Mouse (Mus musculus) MEL (cell line): ENCODE measurements around the gene Pabpc1l.

ENCODE experiments used
- CTCF ChIP-seq, 3 experiments: IDR thresholded peaks in 2 of 3; conservative IDR thresholded peaks in 1 of 3; 2 replicates each; pipeline ENCODE4 v1.5.1; 2011 to 2012; ENCODE audit warnings: low read length in 3 of 3, low read depth in 2 of 3, mild to moderate bottlenecking in 2 of 3, improper control_type of control experiment in 1 of 3, inconsistent platforms in 1 of 3, mixed read lengths in 1 of 3, moderate library complexity in 1 of 3; ENCODE audit not compliant: control insufficient read depth in 1 of 3, insufficient read depth in 1 of 3, poor library complexity in 1 of 3, severe bottlenecking in 1 of 3
- MYC ChIP-seq: IDR thresholded peaks from 2 replicates; pipeline ENCODE4 v1.6.1; 2011; ENCODE audit warnings: low read depth, mild to moderate bottlenecking, low read length, improper control_type of control experiment, moderate library complexity
- POLR2A ChIP-seq, 2 experiments: IDR thresholded peaks; 2 replicates each; pipeline ENCODE4 v1.6.1; 2011 to 2012; ENCODE audit warnings: low read length in 2 of 2, mild to moderate bottlenecking in 2 of 2, control low read depth in 1 of 2, improper control_type of control experiment in 1 of 2, low read depth in 1 of 2, moderate library complexity in 1 of 2; ENCODE audit not compliant: control insufficient read depth in 1 of 2, insufficient read depth in 1 of 2, poor library complexity in 1 of 2
- SIN3A ChIP-seq: IDR thresholded peaks from 2 replicates; pipeline ENCODE4 v1.6.1; 2012; ENCODE audit warnings: low read length, improper control_type of control experiment, inconsistent platforms
- ZC3H11A ChIP-seq: IDR thresholded peaks from 2 replicates; pipeline ENCODE4 v1.6.1; 2012; ENCODE audit warnings: low read depth, mild to moderate bottlenecking, inconsistent platforms, low read length, improper control_type of control experiment

DNA sequence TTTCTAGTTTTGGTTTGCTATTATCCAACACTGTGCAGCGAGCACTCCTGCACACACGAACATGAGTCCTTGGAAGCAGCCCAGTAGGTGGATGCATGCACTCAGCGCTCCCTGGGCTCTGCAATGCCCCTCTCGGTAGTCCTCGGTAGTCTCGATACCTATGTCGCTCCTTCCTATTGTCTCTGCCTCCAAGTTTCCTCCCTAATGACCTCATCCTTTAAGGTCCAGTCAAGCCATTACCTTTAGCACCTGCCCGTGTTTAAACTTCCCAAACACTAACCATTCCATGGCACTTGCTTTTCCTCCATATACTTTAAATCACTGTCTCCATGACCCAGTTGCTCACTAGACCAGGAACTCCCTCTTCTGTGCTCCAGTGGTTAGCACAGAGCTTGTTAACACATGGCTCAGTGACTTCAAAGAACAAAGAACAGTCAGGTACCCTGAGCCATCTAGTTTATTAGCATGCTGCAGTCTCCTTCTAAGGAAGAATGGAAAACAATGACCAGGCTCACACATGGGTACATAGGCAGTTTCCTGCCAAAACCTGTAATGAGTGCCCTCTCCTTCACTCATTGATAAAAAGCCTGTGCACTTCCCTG is 34.5 kb downstream of the Pabpc1l start:
- TF ChIP-seq POLR2A (IDR thresholded peaks at IDR 0.05; ENCODE audit: control insufficient read depth in 1 of 2, insufficient read depth in 1 of 2, low read depth in 1 of 2, low read length in 2 of 2, poor library complexity in 1 of 2) (no peak), ZC3H11A (no peak), SIN3A (no peak), CTCF (IDR thresholded peaks at IDR 0.05 in 2 of 3, conservative IDR thresholded peaks at IDR 0.05 in 1 of 3; ENCODE audit: control insufficient read depth in 1 of 3, insufficient read depth in 1 of 3, low read depth in 2 of 3, low read length in 3 of 3, poor library complexity in 1 of 3, severe bottlenecking in 1 of 3) (no peak), MYC (no peak)
